Mouse (Mus musculus) MEL (cell line): ENCODE data around the gene Hdhd3. TPM values are rescaled to one million over a fixed set of nuclear protein-coding genes. Genes with fewer than 3 reads are reported as not detected.

Source experiments
- DNase-seq: peaks from one replicate; pipeline ENCODE4 v3.0.0; 2011; ENCODE audit warnings: low read depth, low spot score
- H3K27ac ChIP-seq: 2 replicates; pipeline ENCODE4 v1.5.1; 2012; ENCODE audit warnings: low read depth, mild to moderate bottlenecking, control low read depth, low read length, moderate library complexity; ENCODE audit not compliant: control insufficient read depth
- H3K27me3 ChIP-seq, 2 experiments: fragments of 150-350 bp in 1 of 2; sonication (generic) in 1 of 2; 2 replicates each; pipeline ENCODE4 v1.6.1; 2012; ENCODE audit warnings: low read length in 2 of 2, mild to moderate bottlenecking in 2 of 2, improper control_type of control experiment in 1 of 2, moderate library complexity in 1 of 2; ENCODE audit not compliant: insufficient read depth in 2 of 2, control insufficient read depth in 1 of 2
- H3K36me3 ChIP-seq, 2 experiments: 2 replicates each; pipeline ENCODE4 v1.6.1; 2012 to 2014; ENCODE audit warnings: low read length in 2 of 2, improper control_type of control experiment in 1 of 2, inconsistent platforms in 1 of 2, mild to moderate bottlenecking in 1 of 2; ENCODE audit not compliant: insufficient read depth in 2 of 2, control insufficient read depth in 1 of 2
- H3K4me1 ChIP-seq, 2 experiments: fragments of 150-350 bp in 1 of 2; sonication (generic) in 1 of 2; 2 replicates each; pipeline ENCODE4 v1.6.1; 2012; ENCODE audit warnings: low read length in 2 of 2, improper control_type of control experiment in 1 of 2, mild to moderate bottlenecking in 1 of 2; ENCODE audit not compliant: insufficient read depth in 2 of 2, control insufficient read depth in 1 of 2
- H3K4me3 ChIP-seq, 2 experiments: fragments of 150-350 bp in 1 of 2; sonication (generic) in 1 of 2; 2 replicates each; pipeline ENCODE4 v1.5.1; 2012; ENCODE audit warnings: low read depth in 2 of 2, low read length in 2 of 2, mild to moderate bottlenecking in 2 of 2, moderate library complexity in 2 of 2, control low read depth in 1 of 2, improper control_type of control experiment in 1 of 2; ENCODE audit not compliant: control insufficient read depth in 1 of 2, insufficient read depth in 1 of 2
- H3K79me2 ChIP-seq: 2 replicates; pipeline ENCODE4 v1.6.1; 2012; ENCODE audit warnings: mild to moderate bottlenecking, low read length, moderate library complexity; ENCODE audit not compliant: control insufficient read depth, poor library complexity, insufficient read depth
- H3K9ac ChIP-seq: 2 replicates; pipeline ENCODE4 v1.6.1; 2012; ENCODE audit warnings: low read depth, mild to moderate bottlenecking, control low read depth, low read length, moderate library complexity; ENCODE audit not compliant: control insufficient read depth, poor library complexity, severe bottlenecking
- H3K9me3 ChIP-seq: fragments of 150-350 bp; sonication (generic); replicated peaks from 2 replicates; pipeline ENCODE4 v1.6.1; 2012; ENCODE audit warnings: mild to moderate bottlenecking, low read length, improper control_type of control experiment, moderate library complexity; ENCODE audit not compliant: insufficient read depth
- BHLHE40 ChIP-seq: IDR thresholded peaks from 2 replicates; pipeline ENCODE4 v1.6.1; 2012; ENCODE audit warnings: low read depth, mild to moderate bottlenecking, inconsistent platforms, low read length, improper control_type of control experiment, borderline replicate concordance
- GABPA ChIP-seq: IDR thresholded peaks from 2 replicates; pipeline ENCODE4 v1.6.1; 2012; ENCODE audit warnings: low read depth, mild to moderate bottlenecking, inconsistent platforms, low read length, improper control_type of control experiment, moderate library complexity
- JUND ChIP-seq: IDR thresholded peaks from 2 replicates; pipeline ENCODE4 v1.6.1; 2011; ENCODE audit warnings: low read depth, mild to moderate bottlenecking, improper control_type of control experiment, low read length
- POLR2AphosphoS2 ChIP-seq: IDR thresholded peaks from 2 replicates; pipeline ENCODE4 v1.6.1; 2011; ENCODE audit warnings: low read length, improper control_type of control experiment
- POLR2AphosphoS5 ChIP-seq: IDR thresholded peaks from 2 replicates; pipeline ENCODE4 v1.6.1; 2012; ENCODE audit warnings: low read depth, borderline replicate concordance, mild to moderate bottlenecking, inconsistent platforms, low read length, moderate library complexity, mixed read lengths
- RCOR1 ChIP-seq: IDR thresholded peaks from 2 replicates; pipeline ENCODE4 v1.6.1; 2012; ENCODE audit warnings: low read depth, mild to moderate bottlenecking, inconsistent platforms, low read length, improper control_type of control experiment
- TAL1 ChIP-seq: IDR thresholded peaks from 2 replicates; pipeline ENCODE4 v1.6.1; 2012; ENCODE audit warnings: mild to moderate bottlenecking, inconsistent platforms, low read length, moderate library complexity, mixed read lengths
- TCF12 ChIP-seq: IDR thresholded peaks from 2 replicates; pipeline ENCODE4 v1.6.1; 2014; ENCODE audit warnings: low read depth, mild to moderate bottlenecking, inconsistent platforms, low read length, improper control_type of control experiment, moderate library complexity
- ZC3H11A ChIP-seq: IDR thresholded peaks from 2 replicates; pipeline ENCODE4 v1.6.1; 2012; ENCODE audit warnings: low read depth, mild to moderate bottlenecking, inconsistent platforms, low read length, improper control_type of control experiment
- polyA plus RNA-seq, 2 experiments: library from polyadenylated mRNA; stranded (reverse) in 1 of 2; unstranded in 1 of 2; fragments of >175 nt in 1 of 2; fragments of >200 nt in 1 of 2; gene quantifications; 2 replicates each; pipeline versions ENCODE4 v1.2.1 to v1.2.4; 2012; ENCODE audit warnings: low replicate concordance in 2 of 2, low read depth in 1 of 2; ENCODE audit not compliant: insufficient read length in 2 of 2, insufficient read depth in 1 of 2, missing spikeins in 1 of 2
- total RNA-seq: library from RNA; depleted of rRNA; stranded (reverse); fragments of 300-350 nt; gene quantifications from 2 replicates; pipeline ENCODE4 v1.2.3, GENCODE M21; 2012

Gene Hdhd3
- total and polyA plus RNA-seq, 3 experiments, result 3.5 to 6.0 TPM; not detected in 1

DNA sequence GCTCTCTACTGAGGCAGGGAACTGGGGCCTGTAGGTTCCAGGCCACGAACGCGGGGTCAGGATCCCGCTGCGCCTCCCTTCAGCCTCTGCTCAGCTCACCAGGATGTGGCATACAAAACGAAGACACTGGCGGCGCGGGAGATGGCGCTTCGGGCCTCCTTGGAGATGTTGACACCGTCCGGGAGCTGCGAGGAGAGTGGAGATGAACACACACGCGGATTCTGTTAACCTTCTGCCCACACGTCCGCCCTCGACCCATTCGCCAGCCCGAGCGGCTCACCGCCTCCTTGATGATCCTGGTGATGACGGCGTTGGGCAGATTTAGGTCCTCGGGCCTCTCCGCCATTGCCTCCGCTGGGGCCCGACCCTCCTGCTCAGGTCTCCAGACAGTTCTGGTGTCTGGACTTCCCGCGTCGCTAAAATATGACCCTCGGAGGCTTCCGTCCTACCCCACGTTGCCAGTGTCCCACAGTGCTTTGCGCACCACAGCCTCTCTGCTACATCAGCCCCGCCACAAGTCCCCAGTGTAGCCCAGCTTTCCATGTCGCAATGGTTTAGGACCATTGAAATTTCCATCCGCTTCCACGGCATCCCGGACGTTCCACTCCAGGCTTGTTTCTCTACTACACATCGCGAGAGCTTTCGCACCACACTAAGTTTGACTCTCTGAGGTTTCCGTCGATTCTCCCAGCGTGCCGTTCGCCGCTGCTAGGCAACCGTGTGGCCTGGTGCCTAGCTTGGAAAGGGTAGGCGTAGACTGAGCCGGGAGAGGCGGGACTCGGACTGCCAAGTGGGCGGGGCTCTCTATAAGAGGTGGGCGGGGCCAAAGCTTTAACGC, 21.6 kb upstream of the Hdhd3 start, which contains the start of the genes Pole3 and 4933430I17Rik:
TSS of gene Pole3 (minus strand) at position 418 of the 838 bp plus-strand sequence.
TSS of gene 4933430I17Rik (plus strand) at position 719 of the 838 bp plus-strand sequence.
- Histone ChIP-seq H3K9me3 (no peaks in the 10 kb centered on the region), H3K9ac (peak within 1 kb of the TSS; percentile 96), H3K4me1 (peaks cover 18 to 27% of the 10 kb centered on the region in 2 experiments), H3K36me3 (peaks cover 0 to 32% of the 10 kb centered on the region in 2 experiments; a peak in 2 of 4 replicates), H3K4me3 (peak within 1 kb of the TSS; percentile 60 to 98), H3K27me3 (no peaks in the 10 kb centered on the region), H3K79me2 (peaks cover 16% of the 10 kb centered on the region), H3K27ac (peak within 1 kb of the TSS; percentile 96)
- peak; percentile 98 for DNase-seq
- TF ChIP-seq POLR2AphosphoS2 (no peak), ZC3H11A (no peak), BHLHE40 (no peak), RCOR1 (no peak), POLR2AphosphoS5 (no peak)

DNA sequence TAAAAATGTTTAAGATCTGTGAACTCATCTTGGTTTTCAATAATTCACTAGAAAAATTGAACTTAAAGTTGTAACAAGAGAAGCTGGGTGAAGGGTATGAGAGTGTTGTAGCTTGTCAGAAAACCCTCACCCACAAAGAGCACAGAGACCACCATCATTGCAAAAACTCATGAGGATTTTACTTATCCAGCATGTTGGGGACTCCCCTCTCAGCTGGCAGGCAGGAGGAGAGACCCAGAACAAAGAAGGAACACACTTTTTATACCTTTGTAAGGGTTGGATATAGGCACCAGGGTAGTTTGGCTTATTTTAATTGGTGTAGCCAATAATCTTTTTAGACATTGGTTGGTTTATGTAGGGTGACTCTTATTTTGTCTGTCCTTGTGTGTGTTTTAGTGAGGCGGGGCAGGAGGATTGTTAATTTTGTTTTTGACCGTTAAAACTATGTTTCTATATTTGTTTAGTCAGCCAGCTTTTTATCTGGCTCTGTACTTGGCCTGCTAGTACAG, 17.7 kb upstream of the Hdhd3 start:
- Histone ChIP-seq H3K9ac (peak overlapping the region; percentile 92), H3K4me3 (peak overlapping the region; percentile 74 to 83), H3K79me2 (peaks cover 41% of the 10 kb centered on the region), H3K4me1 (peaks cover 41 to 50% of the 10 kb centered on the region in 2 experiments), H3K27ac (peak overlapping the region; percentile 80), H3K27me3 (no peaks in the 10 kb centered on the region)
- peak; percentile 96; the same call in 1 of the 2 replicates for TF ChIP-seq POLR2AphosphoS5
- TF ChIP-seq JUND, result no peak
- TF ChIP-seq, all 39 proteins: peak for 1
- DNase-seq, result peak; percentile 91
- Histone ChIP-seq H3K36me3 (peaks cover 0 to 56% of the 10 kb centered on the region in 2 experiments; a peak in 2 of 4 replicates), H3K9me3 (no peaks in the 10 kb centered on the region)

DNA sequence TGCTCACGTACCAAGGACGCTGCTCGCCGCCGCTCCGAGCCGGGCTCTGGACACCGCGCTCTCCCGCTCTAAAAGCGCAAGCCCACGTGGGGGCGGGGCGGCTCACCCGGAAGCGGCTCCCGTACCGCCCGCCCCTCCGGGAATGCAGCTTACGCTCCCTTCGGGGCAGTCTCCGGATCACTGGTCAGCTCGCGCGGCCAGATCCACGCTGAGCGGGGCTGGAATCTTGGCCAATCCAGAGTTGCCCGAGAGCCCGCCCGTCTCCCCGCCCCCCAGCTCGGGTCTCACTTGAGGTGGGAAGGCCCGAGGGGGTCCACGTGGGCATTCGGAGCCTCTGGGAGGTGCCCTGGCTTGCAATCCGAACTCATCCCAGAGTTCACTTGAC, 16.6 kb upstream of the Hdhd3 start, which contains the start of gene Alad:
TSS of gene Alad (minus strand) at position 70 of the 385 bp plus-strand sequence.
- Histone ChIP-seq H3K27me3 (no peaks in the 10 kb centered on the region), H3K4me3 (peak within 1 kb of the TSS; percentile 74 to 83), H3K36me3 (peaks cover 0 to 65% of the 10 kb centered on the region in 2 experiments; a peak in 2 of 4 replicates), H3K9ac (peak within 1 kb of the TSS; percentile 92), H3K27ac (peak within 1 kb of the TSS; percentile 80), H3K9me3 (no peaks in the 10 kb centered on the region), H3K79me2 (peaks cover 43% of the 10 kb centered on the region), H3K4me1 (peaks cover 51 to 61% of the 10 kb centered on the region in 2 experiments)
- DNase-seq, result peak; percentile 97
- TF ChIP-seq TAL1, result no peak
- no peak for TF ChIP-seq GABPA
- no peak for TF ChIP-seq TCF12
- TF ChIP-seq POLR2AphosphoS5, result peak; percentile 31; the same call in 1 of the 2 replicates
